Mouse (Mus musculus) heart, adult 2 months (tissue): ENCODE data around the gene Emc3.

ENCODE experiments used
- CTCF ChIP-seq: fragments of 200-600 bp; IDR thresholded peaks from 2 replicates; pipeline ENCODE4 v1.8.1; 2022; ENCODE audit warnings: antibody characterized with exemption, mild to moderate bottlenecking, moderate library complexity
- POLR2A ChIP-seq: fragments of 200-500 bp; IDR thresholded peaks from 2 replicates; pipeline ENCODE4 v1.6.1; 2011; ENCODE audit warnings: mild to moderate bottlenecking, low read depth, low read length, control low read depth; ENCODE audit not compliant: insufficient read depth

GRCm38 (mm10) chr6:113477353-113477752 is 54.1 kb downstream of the Emc3 start:
- TF ChIP-seq POLR2A (no peak), CTCF (no peak)
